Mouse (Mus musculus): ENCODE results near the gene Olfr462.

The Olfr462 gene

DNA sequence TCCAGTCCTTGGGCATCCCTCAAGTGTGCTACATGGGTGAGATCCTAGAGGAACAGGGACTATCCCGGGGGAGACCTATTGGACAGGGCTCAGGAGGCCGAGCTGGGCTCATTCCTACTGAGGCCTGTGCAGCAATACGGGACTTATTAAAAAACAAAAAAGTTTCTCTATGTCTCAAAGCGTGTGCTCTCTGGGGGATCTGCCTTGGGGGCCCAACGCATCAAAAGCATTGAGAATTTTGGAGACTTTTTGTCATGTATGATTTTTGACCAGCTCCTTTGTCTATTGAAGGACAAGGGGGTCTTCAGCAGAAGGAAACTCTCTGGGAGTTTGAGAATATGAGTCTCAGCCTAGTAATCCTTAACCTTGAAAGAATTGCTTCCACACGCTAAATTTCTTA is at the start of gene Olfr462:
TSS of gene Olfr462 (minus strand) at position 101 of the 400 bp plus-strand sequence.
- 91% methylated on average over 6 of the region's 6 CpGs for WGBS

DNA sequence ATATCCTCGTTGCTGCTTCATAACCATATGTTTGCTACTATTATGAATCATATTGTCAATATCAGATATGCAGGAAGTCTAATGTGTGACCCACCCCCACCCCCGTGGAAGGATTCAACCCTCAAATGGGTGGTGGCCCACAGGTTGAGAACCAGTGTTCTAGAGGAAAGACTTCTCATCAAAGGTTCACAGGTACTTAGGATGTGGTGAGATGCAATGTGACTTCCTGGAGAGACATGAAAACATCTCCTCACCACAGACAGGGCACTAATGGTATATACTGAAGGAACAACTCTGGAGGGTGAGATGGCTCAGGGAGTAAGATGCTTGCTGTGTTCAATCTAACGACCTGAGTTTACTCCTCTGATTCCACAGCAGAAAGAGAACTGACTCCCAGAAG is 43.4 kb upstream of the Olfr462 start:
- WGBS = 71% methylated on average over 3 of the region's 3 CpGs

DNA sequence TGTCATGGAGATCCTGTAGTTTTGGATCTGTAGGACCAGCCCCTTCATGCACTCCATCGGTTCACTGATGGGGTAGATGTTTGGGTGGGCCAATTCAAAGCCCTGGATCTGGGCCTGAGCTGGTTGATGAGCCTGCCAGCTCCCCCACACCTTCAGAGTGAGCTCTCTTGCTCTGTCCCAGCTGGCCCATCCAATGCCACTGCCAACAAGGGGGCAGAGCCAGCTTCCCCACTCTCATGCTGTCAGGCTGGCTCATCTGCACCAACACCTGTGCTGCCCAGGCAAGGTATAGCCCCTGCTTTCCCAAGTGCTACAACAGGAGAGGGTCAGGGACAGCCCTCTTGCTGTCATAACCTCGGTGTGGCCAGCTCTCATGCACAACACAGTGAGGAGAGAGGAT is 41.7 kb upstream of the Olfr462 start:
- WGBS = 77% methylated on average over 2 of the region's 2 CpGs

DNA sequence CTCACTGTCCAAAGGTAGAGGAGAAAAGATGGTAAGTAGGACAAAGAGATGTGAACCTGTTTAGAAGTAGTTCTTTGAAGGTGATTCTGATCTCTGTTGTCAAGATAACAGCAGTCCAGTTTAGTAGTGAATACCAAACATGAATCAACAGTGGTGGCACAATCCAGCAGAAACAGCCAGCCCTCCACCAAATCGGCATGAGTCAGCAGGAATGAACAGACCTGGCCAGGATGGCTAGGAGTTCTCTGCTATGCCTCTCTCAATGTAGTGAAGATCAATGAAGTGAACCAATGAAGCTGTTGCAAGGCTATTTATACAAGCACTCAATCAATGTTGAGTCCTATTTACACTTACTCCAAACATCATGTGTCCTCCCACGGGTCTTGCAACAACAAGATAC is 38.3 kb upstream of the Olfr462 start:
- 95% methylated on average over 2 of the region's 2 CpGs for WGBS

DNA sequence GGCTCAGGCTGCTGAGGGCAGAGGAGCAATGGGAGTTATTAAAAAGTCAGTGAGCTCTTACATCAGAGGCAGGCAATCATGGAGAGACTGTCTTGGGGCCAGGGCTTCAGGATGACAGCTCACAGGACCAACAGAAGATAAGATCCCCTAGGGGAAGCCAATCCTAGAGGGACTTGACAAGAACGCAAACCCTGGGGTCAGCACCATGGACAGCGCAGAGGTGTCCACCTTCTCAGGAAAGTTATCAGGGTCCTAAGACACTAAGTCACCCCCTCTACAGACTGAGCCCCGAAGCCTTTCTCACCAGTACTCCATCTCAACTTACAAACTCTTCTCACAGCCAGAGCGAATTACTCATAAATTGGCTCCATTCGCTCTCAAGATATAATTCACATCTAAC is 28.9 kb upstream of the Olfr462 start, which contains the start of gene Olfr464:
TSS of gene Olfr464 (minus strand) at position 2 of the 400 bp plus-strand sequence.
- WGBS = 30% methylated on average over 5 of the region's 5 CpGs

DNA sequence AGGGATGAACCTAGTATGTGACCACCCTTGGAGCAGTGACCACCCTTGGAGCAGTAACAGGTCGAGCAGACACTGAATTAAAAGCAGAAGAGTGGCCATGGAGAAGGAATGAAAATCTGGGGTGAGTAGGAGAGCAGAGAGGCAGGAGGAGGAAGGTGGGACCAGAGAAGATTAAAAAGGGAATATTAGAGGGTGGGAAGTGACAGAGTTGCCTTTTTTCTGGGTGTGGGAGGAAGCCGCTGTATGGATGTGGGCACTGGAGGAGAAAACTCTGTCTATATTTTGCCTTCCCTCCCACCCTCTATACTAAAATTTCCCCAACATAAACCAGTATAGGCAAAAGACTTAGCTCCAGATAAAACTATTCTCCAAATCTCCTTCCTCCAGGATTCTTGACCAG is 28.2 kb upstream of the Olfr462 start:
- 33% methylated on average over 2 of the region's 2 CpGs for WGBS

DNA sequence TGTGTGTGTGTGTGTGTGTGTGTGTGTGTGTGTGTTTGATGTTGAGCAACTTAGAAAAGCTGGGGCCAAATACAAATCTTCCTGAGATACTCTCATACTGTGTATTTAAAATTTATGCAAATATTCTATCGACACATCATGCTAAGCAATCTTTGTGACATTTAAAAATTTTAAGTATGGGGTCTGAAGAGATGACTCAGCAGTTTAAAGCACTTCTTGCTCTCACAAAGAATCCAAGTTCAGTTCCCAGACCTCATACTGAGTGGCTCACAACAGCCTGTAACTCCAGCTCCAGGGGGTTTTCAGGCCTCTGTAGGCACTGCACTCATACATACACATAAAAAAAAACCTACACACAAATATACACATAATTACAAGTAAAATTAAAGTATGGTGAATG is 23.9 kb upstream of the Olfr462 start:
- 74% methylated on average over 1 of the region's 1 CpGs for WGBS

DNA sequence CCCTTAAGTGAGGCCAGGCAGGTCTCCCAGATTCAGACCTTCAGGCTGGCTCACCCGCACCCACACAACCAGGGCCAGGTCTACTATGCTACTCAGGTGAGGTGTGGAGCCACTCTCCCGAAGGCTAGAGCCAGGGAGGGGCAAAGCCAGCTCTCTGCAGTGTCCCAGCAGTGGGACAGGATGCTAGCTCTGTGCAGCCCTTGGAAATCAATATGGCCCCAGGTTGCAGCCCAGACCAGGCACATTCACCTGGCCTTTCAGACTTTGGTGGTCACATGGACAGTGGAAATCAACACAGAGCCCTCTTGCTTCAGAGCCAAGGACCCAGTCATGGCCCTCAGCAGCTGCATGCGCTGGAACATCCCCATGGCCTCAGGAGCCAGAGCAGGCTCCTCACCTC is 12.3 kb upstream of the Olfr462 start:
- 80% methylated on average over 3 of the region's 3 CpGs for WGBS

DNA sequence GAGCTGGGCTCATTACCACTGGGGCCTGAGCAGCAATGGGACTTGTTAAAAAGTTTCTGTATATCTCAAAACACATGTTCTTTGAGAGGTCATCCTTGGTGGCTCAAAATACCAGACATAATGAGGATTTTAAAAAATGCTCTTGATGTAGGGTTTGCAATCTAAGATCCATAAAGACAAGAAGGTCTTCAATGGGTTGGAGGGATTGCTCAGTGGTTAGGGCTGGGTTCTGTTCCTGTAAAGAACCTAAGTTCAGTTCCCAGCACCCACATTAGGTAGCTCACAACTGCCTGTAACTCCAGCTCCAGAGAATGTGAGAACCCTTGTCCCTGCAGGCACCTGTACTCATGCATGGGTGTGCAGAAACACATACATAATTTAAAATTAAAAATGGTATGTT is 5.2 kb upstream of the Olfr462 start, which contains the start of gene Olfr463:
TSS of gene Olfr463 (minus strand) at position 101 of the 400 bp plus-strand sequence.

DNA sequence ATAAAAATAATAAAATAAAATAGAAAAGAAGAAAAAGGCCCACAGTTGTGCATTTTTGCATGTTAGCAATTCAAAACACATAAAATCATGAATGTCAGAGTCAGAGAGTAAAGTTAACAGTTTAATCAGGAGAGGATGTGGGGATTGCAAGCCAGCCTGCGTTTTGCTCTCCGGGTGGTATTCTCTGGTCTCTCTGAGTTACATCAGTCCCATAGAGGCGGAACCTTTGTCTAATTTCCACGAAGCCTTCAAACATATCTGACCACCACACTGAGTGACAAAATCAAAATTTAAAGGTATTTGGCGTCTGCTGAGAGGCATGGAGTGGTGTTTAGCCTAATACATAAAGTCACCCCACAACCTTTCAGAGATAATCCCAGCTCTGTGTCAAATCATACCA is 7.2 kb downstream of the Olfr462 start:
- 82% methylated on average over 5 of the region's 5 CpGs for WGBS

DNA sequence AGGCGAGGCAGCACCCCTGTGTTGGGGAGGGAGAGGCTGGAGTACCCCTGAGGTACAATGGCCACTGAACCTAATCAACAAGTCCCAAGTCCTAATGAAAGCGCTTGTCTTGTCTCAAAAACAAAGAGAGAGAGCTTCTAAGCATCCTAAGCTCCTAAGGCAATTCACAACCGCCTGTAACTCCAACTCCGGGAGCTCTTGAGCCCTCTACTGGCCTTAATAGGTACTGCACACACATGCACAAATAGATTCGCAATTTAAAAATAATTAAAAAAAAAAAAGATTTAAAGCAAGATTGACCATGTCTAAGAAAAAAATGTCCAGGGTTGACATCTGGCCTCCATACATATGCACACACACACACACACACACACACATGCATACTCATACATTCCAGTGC is 8.6 kb downstream of the Olfr462 start:
- WGBS = 45% methylated on average over 5 of the region's 5 CpGs

DNA sequence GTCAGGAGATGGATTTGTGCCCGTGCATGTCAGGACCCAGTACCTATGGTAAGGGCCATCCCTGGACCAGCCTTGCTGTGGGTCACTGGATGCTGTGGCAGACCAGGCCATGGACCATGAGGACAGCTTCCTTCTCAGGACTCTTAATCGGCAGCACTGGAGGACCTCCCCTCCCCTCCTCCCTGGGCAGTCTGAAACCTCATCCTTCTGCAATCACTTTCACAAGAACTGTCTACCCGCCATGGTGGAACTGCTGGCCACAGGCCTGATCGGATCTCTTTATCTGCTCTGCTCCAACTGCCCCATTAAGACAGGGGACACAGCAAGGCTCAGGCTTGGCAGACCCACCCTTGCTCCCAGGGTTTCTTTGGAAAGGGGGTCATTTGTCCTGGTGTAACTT is 10.4 kb downstream of the Olfr462 start:
- 76% methylated on average over 4 of the region's 4 CpGs for WGBS

DNA sequence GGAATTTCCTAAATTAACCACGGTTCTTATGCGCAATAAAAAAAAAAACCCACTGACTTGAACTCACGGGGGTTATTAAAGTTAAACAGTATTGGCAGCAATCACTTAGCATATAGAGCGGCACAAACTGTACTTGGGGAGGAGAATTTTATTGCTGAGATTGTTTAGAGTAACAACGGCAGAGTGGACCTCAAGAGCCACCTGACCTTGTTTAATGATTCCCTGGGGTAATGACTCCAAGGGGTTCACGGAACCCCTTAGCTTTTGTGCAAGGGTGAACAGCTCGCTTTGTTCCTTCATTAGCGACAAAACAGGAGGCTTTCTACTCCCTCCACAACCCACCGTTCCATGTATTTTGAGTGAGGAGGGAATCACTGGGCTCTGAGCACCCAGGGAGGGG is 12.2 kb downstream of the Olfr462 start:
- 74% methylated on average over 9 of the region's 9 CpGs for WGBS

DNA sequence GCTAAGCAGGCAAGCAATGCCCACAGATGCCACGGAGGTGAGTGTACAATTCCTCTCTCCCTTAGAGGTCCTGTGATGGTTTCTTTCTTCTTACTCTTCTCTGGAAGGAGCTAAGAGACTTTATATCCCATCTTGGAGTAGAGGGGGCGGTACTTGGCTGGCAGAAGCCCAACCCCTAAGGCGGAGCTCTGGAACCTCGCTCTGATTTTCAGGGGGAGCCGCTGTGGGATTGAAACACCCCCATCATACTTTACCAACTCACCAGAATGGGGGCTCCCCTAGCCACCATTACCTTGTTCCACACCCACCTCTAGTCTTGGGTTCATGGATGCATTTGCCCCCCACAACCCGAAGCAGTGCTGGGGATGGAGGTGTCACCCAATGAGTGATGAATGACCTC is 16.6 kb downstream of the Olfr462 start, which contains the start of gene Epx:
TSS of gene Epx (minus strand) at position 101 of the 400 bp plus-strand sequence.
- 85% methylated on average over 6 of the region's 6 CpGs for WGBS

DNA sequence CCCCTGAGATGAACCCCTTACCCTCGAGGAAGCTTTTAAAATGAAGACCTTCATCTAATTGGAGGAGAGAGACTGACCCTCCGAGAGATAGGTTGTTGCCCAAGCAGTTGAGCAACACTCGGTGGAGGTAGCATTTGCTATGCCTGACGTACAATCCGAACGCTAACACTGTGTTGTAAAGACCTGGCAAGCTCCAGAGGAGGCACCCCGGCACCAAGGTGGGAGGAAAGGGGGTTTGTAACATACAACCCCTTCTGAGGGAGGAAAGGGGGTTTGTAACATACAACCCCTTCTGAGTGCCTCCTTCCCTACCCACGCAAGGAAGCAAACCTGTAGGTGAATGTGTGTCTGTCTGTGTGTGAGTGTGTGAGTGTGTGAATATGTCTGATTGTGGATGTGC is 20.3 kb downstream of the Olfr462 start:
- 39% methylated on average over 8 of the region's 8 CpGs for WGBS

DNA sequence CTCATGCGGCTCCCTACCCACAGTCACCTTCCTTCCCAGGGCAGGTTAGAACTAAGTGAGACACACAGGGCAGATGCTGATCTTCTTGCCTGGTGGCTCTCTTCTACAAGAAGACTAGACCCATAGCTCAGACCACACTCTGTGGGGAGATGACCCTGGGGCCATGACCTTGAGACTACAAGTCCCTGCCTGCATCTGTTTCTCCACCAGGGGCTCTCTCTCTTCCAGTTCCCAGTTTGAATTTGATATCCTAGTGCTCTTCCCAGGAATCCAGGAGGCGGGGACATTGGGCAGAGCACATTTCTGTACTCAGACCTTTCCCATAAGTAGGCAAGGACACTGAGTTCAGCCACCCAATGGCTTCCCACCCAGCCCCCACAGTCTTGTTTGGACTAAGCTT is 22.0 kb downstream of the Olfr462 start:
- 92% methylated on average over 2 of the region's 2 CpGs for WGBS

DNA sequence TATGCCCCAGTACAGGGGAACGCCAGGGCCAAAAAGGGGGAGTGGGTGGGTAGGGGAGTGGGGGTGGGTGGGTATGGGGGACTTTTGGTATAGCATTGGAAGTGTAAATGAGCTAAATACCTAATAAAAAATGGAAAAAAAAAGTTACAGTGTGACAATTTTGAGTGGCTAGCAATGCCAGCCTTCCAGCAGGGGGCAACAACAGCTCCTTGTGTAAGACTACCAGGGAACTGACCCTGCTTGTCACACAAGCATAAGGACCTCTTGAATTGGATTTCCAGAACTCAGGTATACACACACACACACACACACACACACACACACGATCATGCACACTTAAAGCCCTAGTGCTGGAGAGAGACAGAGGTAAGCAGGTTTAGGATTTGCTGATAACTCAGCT is 25.2 kb downstream of the Olfr462 start:
- 88% methylated on average over 1 of the region's 2 CpGs for WGBS

DNA sequence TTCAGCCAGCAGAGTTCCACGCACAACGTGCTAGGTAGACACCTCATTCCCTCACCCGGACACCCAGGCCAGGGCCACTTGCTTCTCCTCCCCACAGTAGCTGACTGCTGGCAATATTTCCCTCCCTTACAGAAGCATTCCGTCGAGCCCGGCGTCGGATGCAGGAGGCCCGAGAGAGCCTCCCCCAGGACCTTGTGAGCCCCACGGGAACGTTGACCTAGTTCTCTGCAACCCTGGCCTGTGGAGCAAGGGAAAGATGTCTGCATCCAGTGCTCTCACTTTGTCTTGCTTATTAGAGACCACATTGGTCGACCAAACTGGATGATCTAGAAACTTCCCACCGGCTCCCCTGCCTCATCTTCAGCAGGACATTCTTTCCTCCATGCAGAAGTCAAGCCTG is 29.3 kb downstream of the Olfr462 start:
- WGBS = 95% methylated on average over 13 of the region's 13 CpGs

DNA sequence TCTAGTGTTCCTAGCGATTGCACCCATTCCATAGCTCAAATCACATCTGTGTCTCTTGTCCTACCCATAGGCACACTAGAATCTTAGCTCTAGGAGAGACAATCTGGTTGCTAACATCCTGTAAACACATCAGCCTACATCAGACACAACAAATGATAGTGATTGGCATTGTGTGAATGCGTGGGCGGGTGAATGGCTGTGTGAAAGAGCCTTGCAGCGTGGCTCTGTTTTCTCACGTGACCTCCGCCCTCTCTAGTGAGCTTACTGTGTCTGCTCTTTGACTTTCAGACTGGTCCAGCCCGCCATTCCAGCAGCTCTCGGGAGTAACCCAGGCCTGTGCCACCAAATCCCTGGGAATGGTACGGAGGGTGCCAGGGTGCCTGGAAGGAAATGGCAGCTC is 31.6 kb downstream of the Olfr462 start:
- WGBS = 91% methylated on average over 9 of the region's 9 CpGs

DNA sequence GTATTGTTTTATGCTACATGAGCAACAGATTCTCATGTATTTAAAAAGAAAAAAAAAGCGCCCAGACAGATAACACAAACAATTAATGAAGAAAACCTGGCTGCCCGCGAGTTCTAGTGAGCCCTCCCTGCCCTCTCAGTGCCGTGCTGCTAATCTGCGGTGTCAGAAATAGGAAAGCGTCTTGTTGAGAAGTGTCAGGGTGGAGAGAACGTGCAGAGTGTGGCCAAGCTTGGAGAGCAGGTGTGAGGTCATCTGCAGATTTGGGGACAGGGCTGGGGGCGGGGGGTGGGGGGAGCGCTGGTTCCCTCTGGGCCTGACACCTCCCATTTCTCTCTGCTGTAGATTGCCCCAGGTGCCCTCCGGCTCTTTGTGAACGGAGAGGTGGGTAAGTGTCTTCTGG is 32.8 kb downstream of the Olfr462 start:
- 94% methylated on average over 11 of the region's 11 CpGs for WGBS

DNA sequence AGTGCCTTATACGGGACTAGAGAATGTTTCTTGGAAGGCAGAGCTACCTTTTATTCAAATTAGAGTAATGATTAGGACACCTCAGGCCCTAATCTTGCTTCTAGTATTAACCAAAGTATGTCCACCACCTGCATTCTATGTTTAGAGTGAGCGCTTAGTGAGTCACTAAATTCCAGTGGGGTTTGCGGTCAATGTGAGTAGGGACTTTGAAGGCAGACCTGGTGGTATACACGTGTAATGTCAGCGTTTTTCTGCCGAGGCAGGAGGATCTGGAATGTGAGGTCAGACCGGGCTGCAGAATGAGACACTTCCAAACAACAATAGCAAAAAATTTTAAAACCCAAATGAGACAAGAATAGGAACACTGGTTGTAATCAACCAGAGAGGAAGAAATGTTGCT is 37.5 kb downstream of the Olfr462 start:
- WGBS = 88% methylated on average over 7 of the region's 7 CpGs

DNA sequence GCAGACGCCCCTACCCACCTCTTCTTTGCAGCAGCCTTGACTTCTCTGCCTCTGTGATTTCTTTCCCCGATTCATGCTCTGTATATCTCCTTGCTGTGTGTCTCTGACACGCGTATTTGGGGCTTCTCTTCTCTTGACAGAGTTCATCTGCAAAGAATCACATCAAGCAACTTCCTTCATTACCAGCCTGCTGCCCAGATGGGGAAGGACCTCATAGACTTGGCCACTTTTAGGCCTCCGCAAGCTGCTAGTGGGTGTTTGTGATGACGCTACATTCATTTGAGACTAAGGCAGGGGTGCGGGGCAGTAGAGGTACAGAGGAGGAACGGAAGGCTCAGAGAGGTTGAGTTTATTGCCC is 38.5 kb downstream of the Olfr462 start:
- 20% methylated on average over 8 of the region's 8 CpGs for WGBS

DNA sequence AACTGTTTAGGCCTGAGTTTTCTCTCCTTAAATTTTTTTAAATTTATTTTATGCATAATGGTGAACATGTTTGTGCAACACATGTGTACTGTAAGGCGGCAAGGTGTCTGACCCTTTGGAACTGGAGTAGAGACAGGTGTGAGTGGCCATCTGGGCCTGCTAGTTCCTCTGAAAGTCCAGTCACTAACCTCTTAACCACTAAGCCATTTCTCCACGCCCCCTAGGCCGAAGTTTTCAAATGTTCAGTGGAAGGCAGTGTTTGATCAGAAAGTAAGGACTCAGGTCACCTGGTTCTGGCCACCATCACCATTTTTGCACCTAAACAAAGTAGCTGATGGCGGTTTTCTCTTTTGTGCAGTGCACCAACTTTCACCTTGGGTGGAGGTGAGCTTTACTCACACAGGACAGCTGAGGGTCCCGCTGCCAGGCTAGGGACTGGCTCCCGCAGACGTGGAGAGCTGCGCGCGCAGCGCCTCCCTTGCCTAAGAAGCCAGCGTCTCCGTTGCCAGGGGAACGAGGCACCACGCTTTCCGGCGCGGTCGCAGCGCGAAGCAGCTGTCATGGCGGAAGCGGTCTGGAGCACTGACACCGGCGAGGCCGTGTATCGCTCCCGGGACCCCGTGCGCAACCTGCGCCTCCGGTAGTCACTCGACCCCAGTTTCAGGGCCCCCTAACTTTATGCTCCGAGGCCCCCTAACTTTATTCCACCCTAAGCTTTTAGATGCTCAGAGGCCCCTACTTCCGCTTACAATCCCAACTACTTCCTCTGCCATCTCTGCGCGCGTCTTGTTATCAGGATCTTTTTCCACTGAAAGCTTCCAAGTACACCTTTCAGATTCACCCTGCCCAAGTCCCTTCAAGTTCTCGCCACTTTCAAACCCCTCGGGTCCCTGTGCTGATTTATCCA is 39.1 kb downstream of the Olfr462 start, which contains the start of gene Mks1:
TSS of gene Mks1 (plus strand) at position 526 of the 907 bp plus-strand sequence.
- 3% methylated on average over 40 of the region's 40 CpGs for WGBS

DNA sequence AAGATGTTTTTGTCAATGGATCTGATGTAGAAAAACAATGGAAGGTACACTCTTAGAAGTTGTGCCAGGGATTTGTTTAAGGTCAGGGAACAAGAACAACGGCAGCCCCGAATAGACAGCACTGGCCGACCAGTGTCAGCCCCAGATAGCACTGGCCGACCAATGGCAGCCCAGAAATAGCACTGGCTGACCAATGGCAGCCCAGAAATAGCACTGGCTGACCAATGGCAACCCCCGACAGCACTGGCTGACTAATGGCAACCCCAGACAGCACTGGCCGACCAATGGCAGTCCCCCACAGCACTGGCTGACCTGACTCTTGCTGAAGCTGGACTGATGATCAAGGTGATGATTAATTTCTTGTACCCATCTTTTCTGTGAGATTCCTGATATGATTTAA is 44.2 kb downstream of the Olfr462 start:
- WGBS = 68% methylated on average over 6 of the region's 6 CpGs
